15 mouse cellular contexts compared by ENCODE assay signal in genomic region chr14:71766856-71767255, GRCm38 (mm10).
"Had no signal": no experiment of that assay in that cellular context is flagged by ENCODE, and none has a peak within 500 bp of the region (broad histone marks: within the 10 kb centered on the region; RNA-seq: fewer than 3 reads in every experiment).

No protein-coding gene starts in this region.

- DNase-seq: cerebellum, adult 8-10 months; cerebellum, adult 9-10 months; cerebellum, adult 9-11 months; cerebellum, postnatal 10 days; cerebellum, postnatal 14 days; cerebellum, postnatal 25 days; cerebellum, postnatal 36 days; embryo, embryonic 11 days; forebrain, postnatal 0 days; gastrocnemius, adult 2 months; gastrocnemius, postnatal 10 days; gastrocnemius, postnatal 14 days; gastrocnemius, postnatal 36 days; heart, adult 18-20 months; heart, adult 2 months had no signal
